Mouse (Mus musculus): Measurements from ENCODE around the gene Ugdh. TPM values are rescaled to one million over a fixed set of nuclear protein-coding genes. Genes with fewer than 3 reads are reported as not detected.

Ugdh gene
- polyA plus RNA-seq, 1 experiment from 2014 or later: 152 TPM

- H3K36me3 ChIP-seq: peaks cover 27% of the 10 kb centered on the region; the same call in 1 of the 2 replicates
- no peaks in the 10 kb centered on the region for H3K9me3 ChIP-seq
- peak overlapping the region; percentile 22 for H3K4me2 ChIP-seq
- H3K9ac ChIP-seq: peak overlapping the region; percentile 12; the same call in 1 of the 2 replicates
- no peak overlapping the region for H3K4me3 ChIP-seq
- peaks cover 26% of the 10 kb centered on the region for H3K4me1 ChIP-seq
- WGBS: 37% methylated on average over 7 of the region's 7 CpGs
- H3K27me3 ChIP-seq: no peaks in the 10 kb centered on the region
- peak; percentile 78; the same call in 1 of the 2 replicates for ATAC-seq (ENCODE audit: insufficient number of reproducible peaks, insufficient read depth, low FRiP score, low TSS enrichment, low read depth)
- peak overlapping the region; percentile 82 for H3K27ac ChIP-seq
These were observed 21.5 kb upstream of the Ugdh start for GRCm38 (mm10) chr5:65457086-65457827.

- Histone ChIP-seq H3K27me3 (no peaks in the 10 kb centered on the region), H3K27ac (no peak overlapping the region), H3K9me3 (no peaks in the 10 kb centered on the region), H3K4me3 (no peak overlapping the region), H3K36me3 (peaks cover 30% of the 10 kb centered on the region; the same call in 1 of the 2 replicates), H3K9ac (no peak overlapping the region), H3K4me2 (no peak overlapping the region), H3K4me1 (peaks cover 26% of the 10 kb centered on the region)
- no peak for ATAC-seq (ENCODE audit: insufficient number of reproducible peaks, insufficient read depth, low FRiP score, low TSS enrichment, low read depth)
- WGBS: 65% methylated on average over 5 of the region's 5 CpGs
These were observed 19.0 kb upstream of the Ugdh start for GRCm38 (mm10) chr5:65454771-65455170.

GRCm38 (mm10) chr5:65448941-65449340 is 13.2 kb upstream of the Ugdh start:
- H3K4me1 ChIP-seq: no peaks in the 10 kb centered on the region
- no peak overlapping the region for H3K27ac ChIP-seq
- no peak for ATAC-seq (ENCODE audit: insufficient number of reproducible peaks, insufficient read depth, low FRiP score, low TSS enrichment, low read depth)
- no peak overlapping the region for H3K4me2 ChIP-seq
- WGBS: 81% methylated on average over 4 of the region's 4 CpGs
- H3K36me3 ChIP-seq: peaks cover 34% of the 10 kb centered on the region
- no peak overlapping the region for H3K9ac ChIP-seq
- H3K9me3 ChIP-seq: no peaks in the 10 kb centered on the region
- no peaks in the 10 kb centered on the region for H3K27me3 ChIP-seq
- no peak overlapping the region for H3K4me3 ChIP-seq

GRCm38 (mm10) chr5:65447826-65448225 is 12.1 kb upstream of the Ugdh start:
- Histone ChIP-seq H3K4me2 (no peak overlapping the region), H3K9ac (no peak overlapping the region), H3K27ac (no peak overlapping the region), H3K4me1 (no peaks in the 10 kb centered on the region), H3K36me3 (peaks cover 28% of the 10 kb centered on the region), H3K9me3 (no peaks in the 10 kb centered on the region), H3K27me3 (no peaks in the 10 kb centered on the region), H3K4me3 (no peak overlapping the region)
- ATAC-seq (ENCODE audit: insufficient number of reproducible peaks, insufficient read depth, low FRiP score, low TSS enrichment, low read depth): no peak
- 78% methylated on average over 2 of the region's 2 CpGs for WGBS

- WGBS: 76% methylated on average over 2 of the region's 2 CpGs
- ATAC-seq (ENCODE audit: insufficient number of reproducible peaks, insufficient read depth, low FRiP score, low TSS enrichment, low read depth): no peak
- H3K9me3 ChIP-seq: no peaks in the 10 kb centered on the region
- H3K4me1 ChIP-seq: no peaks in the 10 kb centered on the region
- H3K36me3 ChIP-seq: peaks cover 22% of the 10 kb centered on the region
- H3K4me2 ChIP-seq: no peak overlapping the region
- H3K4me3 ChIP-seq: no peak overlapping the region
- H3K9ac ChIP-seq: no peak overlapping the region
- H3K27me3 ChIP-seq: no peaks in the 10 kb centered on the region
- no peak overlapping the region for H3K27ac ChIP-seq
These were observed 11.0 kb upstream of the Ugdh start for GRCm38 (mm10) chr5:65446756-65447155.

- no peak for ATAC-seq (ENCODE audit: insufficient number of reproducible peaks, insufficient read depth, low FRiP score, low TSS enrichment, low read depth)
- Histone ChIP-seq H3K4me3 (no peak overlapping the region), H3K27me3 (no peaks in the 10 kb centered on the region), H3K27ac (no peak overlapping the region), H3K4me2 (no peak overlapping the region), H3K9ac (no peak overlapping the region), H3K4me1 (no peaks in the 10 kb centered on the region), H3K36me3 (peaks cover 13% of the 10 kb centered on the region), H3K9me3 (no peaks in the 10 kb centered on the region)
- 56% methylated on average over 3 of the region's 6 CpGs for WGBS
These were observed 9.2 kb upstream of the Ugdh start for GRCm38 (mm10) chr5:65444981-65445380.

GRCm38 (mm10) chr5:65438041-65438440 is 2.3 kb upstream of the Ugdh start:
- H3K27ac ChIP-seq: no peak overlapping the region
- no peak for ATAC-seq (ENCODE audit: insufficient number of reproducible peaks, insufficient read depth, low FRiP score, low TSS enrichment, low read depth)
- H3K4me3 ChIP-seq: no peak overlapping the region
- no peaks in the 10 kb centered on the region for H3K36me3 ChIP-seq
- H3K4me1 ChIP-seq: peaks cover 14% of the 10 kb centered on the region
- H3K9me3 ChIP-seq: no peaks in the 10 kb centered on the region
- no peaks in the 10 kb centered on the region for H3K27me3 ChIP-seq
- no peak overlapping the region for H3K9ac ChIP-seq
- no peak overlapping the region for H3K4me2 ChIP-seq

GRCm38 (mm10) chr5:65435363-65435805 is 365 bp downstream of the Ugdh start:
- under 1% methylated on average over 46 of the region's 47 CpGs for WGBS
- ATAC-seq (ENCODE audit: insufficient number of reproducible peaks, insufficient read depth, low FRiP score, low TSS enrichment, low read depth): no peak
- peaks cover 14% of the 10 kb centered on the region for H3K4me1 ChIP-seq
- peak overlapping the region; percentile 75 for H3K4me2 ChIP-seq
- H3K9me3 ChIP-seq: no peaks in the 10 kb centered on the region
- no peaks in the 10 kb centered on the region for H3K27me3 ChIP-seq
- H3K4me3 ChIP-seq: peak overlapping the region; percentile 75
- H3K9ac ChIP-seq: peak overlapping the region; percentile 88
- H3K27ac ChIP-seq: peak overlapping the region; percentile 95
- no peaks in the 10 kb centered on the region for H3K36me3 ChIP-seq

- Histone ChIP-seq H3K27ac (peak overlapping the region; percentile 95), H3K9me3 (no peaks in the 10 kb centered on the region), H3K4me2 (peak overlapping the region; percentile 75), H3K4me1 (peaks cover 14% of the 10 kb centered on the region), H3K4me3 (peak overlapping the region; percentile 75), H3K36me3 (no peaks in the 10 kb centered on the region), H3K9ac (peak overlapping the region; percentile 88), H3K27me3 (no peaks in the 10 kb centered on the region)
- no peak for ATAC-seq (ENCODE audit: insufficient number of reproducible peaks, insufficient read depth, low FRiP score, low TSS enrichment, low read depth)
- 2% methylated on average over 15 of the region's 15 CpGs for WGBS
These were observed 1.0 kb downstream of the Ugdh start for GRCm38 (mm10) chr5:65434471-65435362.

GRCm38 (mm10) chr5:65429441-65429840 is 6.3 kb downstream of the Ugdh start:
- peaks cover 27% of the 10 kb centered on the region for H3K36me3 ChIP-seq
- no peaks in the 10 kb centered on the region for H3K9me3 ChIP-seq
- no peak overlapping the region for H3K4me2 ChIP-seq
- ATAC-seq (ENCODE audit: insufficient number of reproducible peaks, insufficient read depth, low FRiP score, low TSS enrichment, low read depth): no peak
- peaks cover 5% of the 10 kb centered on the region for H3K4me1 ChIP-seq
- H3K4me3 ChIP-seq: no peak overlapping the region
- no peak overlapping the region for H3K27ac ChIP-seq
- 91% methylated on average over 5 of the region's 5 CpGs for WGBS
- H3K9ac ChIP-seq: no peak overlapping the region
- H3K27me3 ChIP-seq: no peaks in the 10 kb centered on the region

GRCm38 (mm10) chr5:65428321-65428720 is 7.4 kb downstream of the Ugdh start:
- no peak for ATAC-seq (ENCODE audit: insufficient number of reproducible peaks, insufficient read depth, low FRiP score, low TSS enrichment, low read depth)
- 42% methylated on average over 4 of the region's 4 CpGs for WGBS

More at GRCm38 (mm10) chr5:65428321-65428720, 7.4 kb downstream of the Ugdh start:
- H3K9me3 ChIP-seq: no peaks in the 10 kb centered on the region
- no peak overlapping the region for H3K27ac ChIP-seq
- no peak overlapping the region for H3K4me3 ChIP-seq
- peaks cover 37% of the 10 kb centered on the region for H3K36me3 ChIP-seq
- H3K4me2 ChIP-seq: no peak overlapping the region
- H3K4me1 ChIP-seq: no peaks in the 10 kb centered on the region
- no peaks in the 10 kb centered on the region for H3K27me3 ChIP-seq
- no peak overlapping the region for H3K9ac ChIP-seq

Data from embryonic facial prominence, embryonic 13.5 days (tissue).